Mouse (Mus musculus) hindbrain, embryonic 14.5 days (tissue): ENCODE data around the gene Dscam. TPM values are rescaled to one million over a fixed set of nuclear protein-coding genes. Genes with fewer than 3 reads are reported as not detected.

Experiments used
- ATAC-seq: fragments of 200-750 bp; cut with Nextera tagmentation; 2 replicates; pipeline ENCODE4 v1.8.0; 2017; ENCODE audit warnings: moderate number of reproducible peaks, mild to moderate bottlenecking, moderate TSS enrichment, moderate library complexity; ENCODE audit not compliant: low FRiP score
- DNase-seq: peaks from one replicate; pipeline ENCODE4 v3.0.0-alpha.2; 2015; ENCODE audit warnings: low spot score
- H3K27ac ChIP-seq: fragments of 300-500 bp; sonication (generic); 2 replicates; pipeline ENCODE4 v1.5.1; 2014; ENCODE audit warnings: mild to moderate bottlenecking, moderate library complexity
- H3K27me3 ChIP-seq: fragments of 300-500 bp; sonication (generic); 2 replicates; pipeline ENCODE4 v1.6.1; 2014; ENCODE audit warnings: mild to moderate bottlenecking, low read length, mixed read lengths; ENCODE audit not compliant: control insufficient read depth, insufficient read depth
- H3K36me3 ChIP-seq: fragments of 300-500 bp; sonication (generic); replicated peaks from 2 replicates; pipeline ENCODE4 v1.6.1; 2014; ENCODE audit not compliant: control insufficient read depth, insufficient read depth
- H3K4me1 ChIP-seq: fragments of 300-500 bp; sonication (generic); replicated peaks from 2 replicates; pipeline ENCODE4 v1.6.1; 2014; ENCODE audit warnings: antibody characterized with exemption, low read length, mixed read lengths; ENCODE audit not compliant: control insufficient read depth, insufficient read depth
- H3K4me2 ChIP-seq: fragments of 300-500 bp; sonication (generic); replicated peaks from 2 replicates; pipeline ENCODE4 v1.6.1; 2014; ENCODE audit warnings: mild to moderate bottlenecking, moderate library complexity
- H3K4me3 ChIP-seq: fragments of 300-500 bp; sonication (generic); replicated peaks from 2 replicates; pipeline ENCODE4 v1.5.1; 2014; ENCODE audit warnings: mild to moderate bottlenecking, low read length
- H3K9ac ChIP-seq: fragments of 300-500 bp; sonication (generic); 2 replicates; pipeline ENCODE4 v1.6.1; 2014
- H3K9me3 ChIP-seq: fragments of 300-500 bp; sonication (generic); 2 replicates; pipeline ENCODE4 v1.6.1; 2016; ENCODE audit warnings: low read length; ENCODE audit not compliant: control insufficient read depth
- WGBS: fragments of 180-500 bp; shearing (Covaris S2); extraction: QIAGEN DNeasy Blood & Tissue Kit; methylation state at CpG from one replicate; pipeline ENCODE4 v1.1.7; 2014; 5-methylcytosine and 5-hydroxymethylcytosine counted together
- polyA plus RNA-seq: library from polyadenylated mRNA; unstranded; fragments of >200 nt; fragmentation: Nextera tagmentation; extraction: Ambion mirVana; gene quantifications from 2 replicates; pipeline ENCODE4 v1.2.1, GENCODE M21; 2014

Gene Dscam
- polyA plus RNA-seq: 17.1 and 17.5 TPM in 2 replicates

GRCm38 (mm10) chr16:97170513-97171081 is at the start of gene Dscam:
Gene Dscam (minus strand): TSS chr16:97170752.
- under 1% methylated on average over 51 of the region's 60 CpGs for WGBS
- H3K27ac ChIP-seq: peak within 1 kb of the TSS; percentile 98
- no peaks in the 10 kb centered on the region for H3K36me3 ChIP-seq
- H3K27me3 ChIP-seq: 0 out of 2 replicates have a peak, but pooled peaks cover 4% of the 10 kb centered on the region
- H3K4me3 ChIP-seq: peak within 1 kb of the TSS; percentile 68
- ATAC-seq (peak; percentile 72), DNase-seq (no peak)
- H3K4me2 ChIP-seq: peak within 1 kb of the TSS; percentile 83
- H3K9me3 ChIP-seq: no peaks in the 10 kb centered on the region
- peak within 1 kb of the TSS; percentile 96 for H3K9ac ChIP-seq
- H3K4me1 ChIP-seq: peaks cover 24% of the 10 kb centered on the region

GRCm38 (mm10) chr16:97219381-97219780 is 48.8 kb upstream of the Dscam start:
- Histone ChIP-seq H3K36me3 (no peaks in the 10 kb centered on the region), H3K9me3 (peaks cover 12% of the 10 kb centered on the region), H3K9ac (no peak overlapping the region), H3K4me1 (no peaks in the 10 kb centered on the region), H3K27me3 (no peaks in the 10 kb centered on the region), H3K27ac (no peak overlapping the region), H3K4me2 (no peak overlapping the region), H3K4me3 (no peak overlapping the region)
- 49% methylated on average over 2 of the region's 2 CpGs for WGBS
- DNase-seq (no peak), ATAC-seq (no peak)

- no peaks in the 10 kb centered on the region for H3K36me3 ChIP-seq
- DNase-seq: no peak
- no peaks in the 10 kb centered on the region for H3K4me1 ChIP-seq
- no peak overlapping the region for H3K4me3 ChIP-seq
- H3K27me3 ChIP-seq: no peaks in the 10 kb centered on the region; the same call in 1 of the 2 replicates
- ATAC-seq: no peak
- H3K4me2 ChIP-seq: no peak overlapping the region
- H3K9me3 ChIP-seq: peaks cover 4% of the 10 kb centered on the region
- H3K27ac ChIP-seq: no peak overlapping the region
- WGBS: 49% methylated on average over 5 of the region's 5 CpGs
- H3K9ac ChIP-seq: no peak overlapping the region
Measured at GRCm38 (mm10) chr16:97209997-97210396, 39.4 kb upstream of the Dscam start.

DNA sequence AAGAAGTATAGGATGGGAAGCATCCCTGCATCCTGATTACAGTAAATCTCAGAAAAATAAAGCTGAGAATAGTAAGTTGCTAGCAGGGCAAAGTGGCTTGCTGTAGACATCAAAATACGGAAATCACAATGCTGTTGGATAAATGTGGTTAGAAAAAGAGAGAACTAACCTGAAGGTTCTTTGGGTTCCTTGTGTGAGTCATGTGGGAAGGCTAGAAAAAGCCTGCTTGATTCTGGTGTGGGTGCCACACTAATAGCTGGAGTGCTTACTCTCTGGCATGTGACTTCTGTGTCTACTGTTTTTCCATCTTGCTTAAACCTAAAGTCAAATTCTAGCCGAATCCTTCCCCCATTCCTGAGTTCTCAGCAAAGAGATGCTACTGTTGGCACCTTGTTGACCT is 37.7 kb upstream of the Dscam start:
- Histone ChIP-seq H3K36me3 (no peaks in the 10 kb centered on the region), H3K9me3 (no peaks in the 10 kb centered on the region), H3K4me1 (no peaks in the 10 kb centered on the region), H3K9ac (no peak overlapping the region), H3K27ac (no peak overlapping the region), H3K4me2 (no peak overlapping the region), H3K27me3 (no peaks in the 10 kb centered on the region; the same call in 1 of the 2 replicates), H3K4me3 (no peak overlapping the region)
- ATAC-seq (no peak), DNase-seq (no peak)
- WGBS: 91% methylated on average over 2 of the region's 2 CpGs

DNA sequence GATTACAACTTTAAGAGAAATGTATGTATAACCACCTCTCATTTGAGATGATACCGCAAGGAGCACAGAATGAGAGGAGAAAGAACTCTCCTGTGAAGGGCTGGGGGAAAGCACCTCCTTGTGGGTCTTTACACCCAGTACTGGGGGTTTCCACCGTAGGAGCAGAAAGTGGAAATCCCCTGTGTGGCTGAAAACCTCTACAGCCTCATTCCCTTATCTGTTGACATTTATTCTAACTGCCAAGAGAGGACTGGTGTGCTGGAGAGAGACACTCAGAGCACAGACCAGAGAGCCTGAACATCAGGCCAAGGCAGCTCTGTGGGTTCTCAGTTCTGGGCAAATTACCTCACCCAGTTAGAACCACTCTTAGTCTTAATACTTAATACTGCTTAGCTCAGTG is 33.5 kb upstream of the Dscam start:
- Histone ChIP-seq H3K4me3 (no peak overlapping the region), H3K4me1 (no peaks in the 10 kb centered on the region), H3K4me2 (no peak overlapping the region), H3K36me3 (no peaks in the 10 kb centered on the region), H3K9me3 (no peaks in the 10 kb centered on the region), H3K9ac (no peak overlapping the region), H3K27ac (no peak overlapping the region), H3K27me3 (no peaks in the 10 kb centered on the region; the same call in 1 of the 2 replicates)
- DNase-seq (no peak), ATAC-seq (no peak)
- 88% methylated on average over 2 of the region's 2 CpGs for WGBS

GRCm38 (mm10) chr16:97203554-97203953 is 33.0 kb upstream of the Dscam start:
- Histone ChIP-seq H3K9ac (no peak overlapping the region), H3K4me3 (no peak overlapping the region), H3K4me2 (no peak overlapping the region), H3K9me3 (no peaks in the 10 kb centered on the region), H3K27ac (no peak overlapping the region), H3K4me1 (no peaks in the 10 kb centered on the region), H3K36me3 (no peaks in the 10 kb centered on the region), H3K27me3 (no peaks in the 10 kb centered on the region; the same call in 1 of the 2 replicates)
- DNase-seq (no peak), ATAC-seq (no peak)
- WGBS: 96% methylated on average over 2 of the region's 2 CpGs

DNA sequence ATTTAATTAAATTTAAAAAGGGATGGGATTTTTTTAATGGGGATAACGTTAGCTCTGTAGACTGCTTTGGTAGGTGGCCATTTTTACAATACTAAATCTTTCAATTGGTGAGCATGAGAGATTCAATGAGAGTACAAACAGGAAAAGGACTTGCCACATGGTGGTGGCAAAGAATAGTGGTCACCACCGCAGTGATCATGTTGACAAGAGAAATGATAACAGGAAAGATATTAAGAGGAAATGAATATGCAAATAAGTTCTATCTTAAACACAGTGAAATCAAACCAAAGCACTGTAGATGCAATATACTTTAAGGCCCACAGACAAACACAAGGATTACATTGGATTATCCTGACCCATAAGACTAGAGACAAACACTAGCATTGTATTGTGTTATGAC is 24.1 kb upstream of the Dscam start:
- no peak overlapping the region for H3K27ac ChIP-seq
- no peak for DNase-seq
- WGBS: 81% methylated on average over 2 of the region's 2 CpGs
- H3K36me3 ChIP-seq: no peaks in the 10 kb centered on the region
- ATAC-seq: no peak
- no peak overlapping the region for H3K9ac ChIP-seq
- no peaks in the 10 kb centered on the region for H3K9me3 ChIP-seq
- no peaks in the 10 kb centered on the region for H3K27me3 ChIP-seq
- no peaks in the 10 kb centered on the region for H3K4me1 ChIP-seq
- no peak overlapping the region for H3K4me2 ChIP-seq
- no peak overlapping the region for H3K4me3 ChIP-seq

GRCm38 (mm10) chr16:97194179-97194578 is 23.6 kb upstream of the Dscam start:
- no peak for ATAC-seq
- H3K27ac ChIP-seq: no peak overlapping the region
- no peaks in the 10 kb centered on the region for H3K4me1 ChIP-seq
- no peaks in the 10 kb centered on the region for H3K36me3 ChIP-seq
- 91% methylated on average over 1 of the region's 1 CpGs for WGBS
- no peaks in the 10 kb centered on the region for H3K27me3 ChIP-seq
- H3K9ac ChIP-seq: no peak overlapping the region
- no peaks in the 10 kb centered on the region for H3K9me3 ChIP-seq
- no peak overlapping the region for H3K4me2 ChIP-seq
- DNase-seq: no peak
- H3K4me3 ChIP-seq: no peak overlapping the region

GRCm38 (mm10) chr16:97192296-97192695 is 21.7 kb upstream of the Dscam start:
- 51% methylated on average over 4 of the region's 4 CpGs for WGBS
- Histone ChIP-seq H3K4me2 (no peak overlapping the region), H3K9me3 (no peaks in the 10 kb centered on the region), H3K9ac (no peak overlapping the region), H3K4me3 (no peak overlapping the region), H3K27me3 (no peaks in the 10 kb centered on the region), H3K4me1 (no peaks in the 10 kb centered on the region), H3K27ac (no peak overlapping the region), H3K36me3 (no peaks in the 10 kb centered on the region)
- DNase-seq: no peak
- ATAC-seq: no peak

DNA sequence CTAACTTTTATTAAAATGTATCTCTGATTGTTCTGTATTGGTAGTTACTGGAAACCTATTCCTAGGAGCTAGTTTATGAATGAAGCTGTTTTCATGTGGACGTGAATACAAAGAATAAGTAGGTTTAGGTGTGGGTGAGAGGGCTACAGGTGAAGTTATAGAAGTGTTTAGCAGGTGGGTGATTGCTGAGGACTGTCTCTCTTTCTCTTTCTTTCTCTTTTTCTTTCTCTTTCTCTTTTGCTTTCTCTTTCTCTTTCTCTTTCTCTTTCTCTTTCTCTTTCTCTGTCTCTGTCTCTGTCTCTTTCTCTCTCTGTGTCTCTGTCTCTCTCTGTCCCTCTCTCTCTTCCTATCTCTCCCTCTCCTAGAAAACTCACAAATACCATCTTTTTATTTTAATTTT is 20.1 kb upstream of the Dscam start:
- Histone ChIP-seq H3K27me3 (no peaks in the 10 kb centered on the region), H3K4me1 (no peaks in the 10 kb centered on the region), H3K36me3 (no peaks in the 10 kb centered on the region), H3K4me3 (no peak overlapping the region), H3K9me3 (0 out of 2 replicates have a peak, but pooled peaks cover 3% of the 10 kb centered on the region), H3K4me2 (no peak overlapping the region), H3K27ac (no peak overlapping the region), H3K9ac (no peak overlapping the region)
- WGBS: 81% methylated on average over 1 of the region's 1 CpGs
- DNase-seq (no peak), ATAC-seq (no peak)
